31 mouse cellular contexts compared by ENCODE assay signal in genomic region chr8:128474614-128475013, GRCm38 (mm10).
DNase-seq lines count a peak whose midpoint lies in the region; ATAC-seq and TF ChIP-seq lines count a peak whose summit lies in the region.
"Had no signal": no experiment of that assay in that cellular context is flagged by ENCODE, and none has a peak within 500 bp of the region (broad histone marks: within the 10 kb centered on the region; RNA-seq: fewer than 3 reads in every experiment).

No protein-coding gene starts in this region.

- 42% methylated on average over 2 of the region's 2 CpGs for WGBS in heart, embryonic 12.5 days
- WGBS in lung, embryonic 15.5 days: 33% methylated on average over 2 of the region's 2 CpGs
- 39% methylated on average over 2 of the region's 2 CpGs for WGBS in stomach, postnatal 0 days

- TF ChIP-seq EP300 in stomach, postnatal 0 days (optimal IDR thresholded peaks at IDR 0.05): no peak

- H3K4me3 ChIP-seq in heart, embryonic 12.5 days: no peak overlapping the region
- no peak overlapping the region for H3K4me3 ChIP-seq in lung, embryonic 15.5 days
- no peak overlapping the region for H3K4me3 ChIP-seq in brown adipose tissue, adult 24 weeks (ENCODE audit: insufficient read depth, low read depth, low read length)
- no peak overlapping the region for H3K4me3 ChIP-seq in stomach, postnatal 0 days (ENCODE audit: low read depth, low read length)
- H3K4me3 ChIP-seq: embryonic facial prominence, embryonic 10.5 days; embryonic facial prominence, embryonic 15.5 days; forebrain, embryonic 13.5 days; heart, embryonic 13.5 days; hindbrain, embryonic 10.5 days; hindbrain, embryonic 15.5 days; limb, embryonic 13.5 days; liver, embryonic 13.5 days; midbrain, embryonic 10.5 days; midbrain, embryonic 15.5 days; neural tube, embryonic 12.5 days had no signal

- intact Hi-C loops in heart, postnatal 36 days (cut with DNase I): no loop called here

- 0 out of 2 replicates have a peak overlapping the region, but pooled peaks have one; percentile 16 for H3K27ac ChIP-seq in heart, embryonic 12.5 days (ENCODE audit: poor library complexity, severe bottlenecking)
- peak overlapping the region; percentile 24; the same call in 1 of the 2 replicates for H3K27ac ChIP-seq in lung, embryonic 15.5 days
- 0 out of 2 replicates have a peak overlapping the region, but pooled peaks have one; percentile 33 for H3K27ac ChIP-seq in brown adipose tissue, adult 24 weeks (replicated peaks; ENCODE audit: low read depth, low read length)
- H3K27ac ChIP-seq in stomach, postnatal 0 days (replicated peaks): no peak overlapping the region
- H3K27ac ChIP-seq: embryonic facial prominence, embryonic 10.5 days; embryonic facial prominence, embryonic 15.5 days; forebrain, embryonic 13.5 days; heart, embryonic 13.5 days; hindbrain, embryonic 10.5 days; hindbrain, embryonic 15.5 days; limb, embryonic 13.5 days; liver, embryonic 13.5 days; macrophage; midbrain, embryonic 10.5 days; midbrain, embryonic 15.5 days; neural tube, embryonic 12.5 days had no signal

- no peak for ATAC-seq in heart, embryonic 12.5 days (ENCODE audit: insufficient number of reproducible peaks, low FRiP score)
- no peak for ATAC-seq in lung, embryonic 15.5 days (ENCODE audit: borderline replicate concordance, extremely low read depth, low FRiP score, low TSS enrichment)
- ATAC-seq in stomach, postnatal 0 days (ENCODE audit: low FRiP score, low TSS enrichment): peak; percentile 38; the same call in 1 of the 2 replicates
- ATAC-seq in monocyte, adult 5-6 weeks (replicated peaks; ENCODE audit: insufficient number of reproducible peaks, low FRiP score, low TSS enrichment, poor library complexity, severe bottlenecking): no peak
- ATAC-seq: forebrain, embryonic 13.5 days; midbrain, embryonic 15.5 days; Patski had no signal

- no peak for TF ChIP-seq CTCF in stomach, postnatal 0 days (IDR thresholded peaks at IDR 0.05; ENCODE audit: low read depth)

- H3K4me1 ChIP-seq in heart, embryonic 12.5 days (replicated peaks): peaks cover 9% of the 10 kb centered on the region
- peaks cover 17% of the 10 kb centered on the region for H3K4me1 ChIP-seq in lung, embryonic 15.5 days
- H3K4me1 ChIP-seq in brown adipose tissue, adult 24 weeks (ENCODE audit: control insufficient read depth, insufficient read depth, insufficient read length, low read length): peaks cover 10% of the 10 kb centered on the region; the same call in 1 of the 2 replicates
- no peaks in the 10 kb centered on the region for H3K4me1 ChIP-seq in stomach, postnatal 0 days (replicated peaks; ENCODE audit: control insufficient read depth, insufficient read depth)
- H3K4me1 ChIP-seq: hindbrain, embryonic 15.5 days; midbrain, embryonic 15.5 days; neural tube, embryonic 12.5 days had no signal

- H3K27me3 ChIP-seq in heart, embryonic 12.5 days (replicated peaks): no peaks in the 10 kb centered on the region
- no peaks in the 10 kb centered on the region for H3K27me3 ChIP-seq in lung, embryonic 15.5 days
- H3K27me3 ChIP-seq in stomach, postnatal 0 days (ENCODE audit: control insufficient read depth, insufficient read depth, low read length): no peaks in the 10 kb centered on the region
- H3K27me3 ChIP-seq: embryonic facial prominence, embryonic 15.5 days; forebrain, embryonic 13.5 days; heart, embryonic 13.5 days; hindbrain, embryonic 15.5 days; limb, embryonic 13.5 days; liver, embryonic 13.5 days; midbrain, embryonic 15.5 days; neural tube, embryonic 12.5 days; Patski had no signal

- H3K9me3 ChIP-seq in heart, embryonic 12.5 days (replicated peaks): no peaks in the 10 kb centered on the region
- H3K9me3 ChIP-seq in lung, embryonic 15.5 days: no peaks in the 10 kb centered on the region
- no peaks in the 10 kb centered on the region for H3K9me3 ChIP-seq in stomach, postnatal 0 days (ENCODE audit: control insufficient read depth, low read length)
- H3K9me3 ChIP-seq: embryonic facial prominence, embryonic 10.5 days; embryonic facial prominence, embryonic 15.5 days; forebrain, embryonic 13.5 days; heart, embryonic 13.5 days; hindbrain, embryonic 10.5 days; hindbrain, embryonic 15.5 days; limb, embryonic 13.5 days; liver, embryonic 13.5 days; midbrain, embryonic 10.5 days; midbrain, embryonic 15.5 days; neural tube, embryonic 12.5 days had no signal

- DNase-seq in heart, postnatal 36 days: no peak
- DNase-seq in lung, postnatal 4 days: no peak
- DNase-seq in stomach, postnatal 0 days (ENCODE audit: low spot score): no peak
- no peak for DNase-seq in cerebellum, adult 9-10 months
- DNase-seq: adrenal gland, adult 2 months; adrenal gland, postnatal 36 days; cerebellum, adult 2 months; cerebellum, postnatal 25 days; gastrocnemius, postnatal 14 days; heart, adult 18-20 months; heart, postnatal 10 days; kidney, postnatal 10 days; liver, embryonic 13.5 days; lung, adult 18-20 months; right cerebral cortex, postnatal 14 days had no signal

- peaks cover 76% of the 10 kb centered on the region for H3K36me3 ChIP-seq in heart, embryonic 12.5 days
- peaks cover 37% of the 10 kb centered on the region for H3K36me3 ChIP-seq in lung, embryonic 15.5 days
- no peaks in the 10 kb centered on the region for H3K36me3 ChIP-seq in stomach, postnatal 0 days (ENCODE audit: control insufficient read depth, insufficient read depth, low read length)
- H3K36me3 ChIP-seq: midbrain, embryonic 10.5 days; midbrain, embryonic 15.5 days had no signal

- no peak overlapping the region for H3K4me2 ChIP-seq in heart, embryonic 12.5 days
- no peak overlapping the region for H3K4me2 ChIP-seq in lung, embryonic 15.5 days
- H3K4me2 ChIP-seq in stomach, postnatal 0 days (replicated peaks; ENCODE audit: low read depth): no peak overlapping the region
- H3K4me2 ChIP-seq: embryonic facial prominence, embryonic 15.5 days; forebrain, embryonic 13.5 days; heart, embryonic 13.5 days; hindbrain, embryonic 15.5 days; limb, embryonic 13.5 days; liver, embryonic 13.5 days; midbrain, embryonic 15.5 days; neural tube, embryonic 12.5 days had no signal

- no peak overlapping the region for H3K9ac ChIP-seq in heart, embryonic 12.5 days
- H3K9ac ChIP-seq in lung, embryonic 15.5 days: no peak overlapping the region
- H3K9ac ChIP-seq in stomach, postnatal 0 days (ENCODE audit: low read length): no peak overlapping the region
- H3K9ac ChIP-seq: embryonic facial prominence, embryonic 15.5 days; forebrain, embryonic 13.5 days; heart, embryonic 13.5 days; hindbrain, embryonic 15.5 days; limb, embryonic 13.5 days; liver, embryonic 13.5 days; midbrain, embryonic 15.5 days; neural tube, embryonic 12.5 days had no signal
